Mouse (Mus musculus): Measurements from ENCODE around the gene Mrpl33.

The Mrpl33 gene

DNA sequence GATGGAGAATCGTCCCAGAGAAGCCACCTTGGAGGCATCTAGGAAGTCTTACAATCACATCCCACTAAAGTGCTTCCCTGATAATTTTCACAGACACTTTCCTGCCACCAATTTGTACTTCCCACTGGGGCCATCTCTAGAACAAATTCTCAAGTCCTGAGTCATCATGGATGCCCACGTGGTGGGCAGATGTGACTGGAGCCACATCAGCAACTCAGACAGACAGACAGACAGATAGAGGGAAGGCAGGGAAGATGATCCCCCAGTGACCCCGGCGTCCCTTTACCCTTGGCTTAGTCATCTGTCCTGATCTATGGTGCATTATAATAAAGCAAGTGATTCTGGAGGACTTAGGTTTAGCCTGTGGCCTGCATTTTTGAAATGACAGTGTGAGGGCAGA, 47.5 kb downstream of the Mrpl33 start:
- no peak for DNase-seq

DNA sequence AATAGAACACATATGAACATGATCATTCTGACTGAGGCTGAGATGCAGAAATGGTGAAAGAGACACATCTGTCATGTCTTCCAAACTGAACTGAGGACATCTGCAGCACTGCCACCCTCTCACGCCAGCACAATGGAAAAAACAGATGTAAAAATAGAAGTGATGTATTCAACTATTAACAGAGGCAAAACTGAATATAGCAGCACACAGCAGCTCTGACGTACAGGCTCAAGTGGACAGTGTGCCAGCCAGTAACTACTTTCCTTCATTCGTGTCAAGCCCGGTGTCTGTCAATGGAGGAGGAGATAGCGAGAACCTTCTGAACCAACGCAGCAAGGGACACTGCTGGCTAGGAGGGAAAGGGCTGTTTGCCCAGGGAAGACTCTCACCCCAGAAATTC, 48.1 kb downstream of the Mrpl33 start:
- DNase-seq: no peak

DNA sequence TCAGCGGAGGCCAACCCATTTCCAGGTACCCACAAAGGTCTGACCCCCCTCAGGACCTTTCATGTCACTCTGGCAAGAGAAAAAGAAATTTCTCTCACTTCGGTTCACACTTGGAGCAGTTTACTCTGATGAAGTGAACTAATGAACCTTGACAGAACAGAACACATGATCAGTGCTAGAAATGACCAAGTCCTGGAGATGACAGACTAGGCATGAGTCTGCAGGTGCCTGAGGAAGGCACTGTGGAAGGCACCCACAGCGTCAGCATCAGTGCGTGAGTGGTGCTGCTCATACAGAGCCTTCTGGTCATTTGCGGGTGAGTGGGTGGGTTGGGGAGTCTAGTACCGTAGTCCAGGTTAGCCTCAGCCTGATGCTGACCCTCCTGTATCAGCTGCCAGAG, 49.1 kb downstream of the Mrpl33 start:
- DNase-seq: no peak

DNA sequence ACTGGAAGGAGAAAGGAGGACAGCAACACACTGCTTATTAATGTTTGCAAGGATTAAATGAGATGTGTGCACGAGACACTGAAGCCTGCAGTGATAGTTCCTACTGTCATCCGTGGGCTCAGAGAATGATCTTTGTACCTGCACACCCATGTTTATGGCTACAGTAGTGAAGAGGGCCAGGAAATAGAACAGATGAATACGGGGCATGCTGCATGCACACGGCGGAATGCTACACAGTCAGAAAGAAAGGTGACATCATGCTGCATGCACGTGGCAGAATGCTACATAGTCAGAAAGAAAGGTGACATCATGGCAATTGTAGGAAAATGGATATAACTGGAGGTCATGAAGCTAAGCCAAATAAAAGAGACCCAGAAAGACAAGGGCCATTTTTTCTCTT, 49.8 kb downstream of the Mrpl33 start:
- DNase-seq: no peak

DNA sequence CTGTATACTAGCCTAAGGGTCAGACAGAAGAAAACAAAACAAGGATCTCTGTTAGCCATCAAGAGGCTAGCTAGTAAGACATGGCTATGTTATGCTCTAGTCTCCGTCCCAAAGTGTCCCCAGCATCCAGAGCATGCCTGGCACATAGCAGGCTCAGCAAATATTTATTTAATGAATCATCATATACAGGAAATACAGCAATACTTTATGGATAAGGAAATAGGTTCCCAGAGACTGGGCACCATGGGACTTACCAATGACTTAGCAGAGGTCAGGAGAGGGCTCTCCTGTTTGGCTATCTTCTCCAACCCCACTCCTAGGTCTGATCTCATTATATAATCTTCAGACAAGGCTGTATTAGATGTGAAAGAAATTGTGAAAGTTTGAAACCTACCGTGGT, 50.6 kb downstream of the Mrpl33 start:
- DNase-seq: no peak

DNA sequence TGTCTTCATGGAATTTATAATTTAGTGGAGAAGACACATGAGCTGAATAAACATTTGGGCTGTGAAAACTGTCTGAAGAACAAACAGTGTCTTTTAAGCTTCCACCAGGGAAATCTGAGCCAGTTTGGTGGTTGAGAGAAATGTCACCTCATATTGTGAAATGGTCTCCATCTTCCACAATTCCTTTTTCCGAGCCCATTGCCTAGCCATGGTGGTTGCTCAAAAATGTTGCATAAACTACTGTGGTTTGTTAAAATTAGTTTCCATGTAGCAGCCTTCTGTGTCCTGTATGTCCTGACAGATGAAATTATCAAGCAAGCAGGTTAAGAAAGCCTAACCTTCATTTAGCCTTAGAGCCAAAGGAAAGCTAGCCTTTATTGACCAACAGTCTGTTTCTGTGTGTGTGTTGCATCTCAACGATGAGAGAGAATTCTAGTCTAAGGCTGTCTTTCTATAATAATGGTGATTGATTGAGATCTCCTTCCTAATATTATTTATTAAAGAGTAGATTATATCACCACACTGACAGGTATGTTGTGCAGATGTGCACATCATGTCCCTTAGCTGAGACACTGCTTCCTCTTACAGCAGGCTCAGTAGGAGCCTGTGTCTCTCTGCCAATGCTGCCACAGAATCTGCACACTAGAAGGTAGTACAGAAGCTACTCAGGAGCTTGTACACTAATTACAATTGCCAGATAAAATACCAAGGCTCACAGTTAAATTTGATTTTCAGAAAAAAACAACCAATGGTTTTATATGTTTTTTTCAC, 54.0 kb downstream of the Mrpl33 start:
- DNase-seq: no peak

DNA sequence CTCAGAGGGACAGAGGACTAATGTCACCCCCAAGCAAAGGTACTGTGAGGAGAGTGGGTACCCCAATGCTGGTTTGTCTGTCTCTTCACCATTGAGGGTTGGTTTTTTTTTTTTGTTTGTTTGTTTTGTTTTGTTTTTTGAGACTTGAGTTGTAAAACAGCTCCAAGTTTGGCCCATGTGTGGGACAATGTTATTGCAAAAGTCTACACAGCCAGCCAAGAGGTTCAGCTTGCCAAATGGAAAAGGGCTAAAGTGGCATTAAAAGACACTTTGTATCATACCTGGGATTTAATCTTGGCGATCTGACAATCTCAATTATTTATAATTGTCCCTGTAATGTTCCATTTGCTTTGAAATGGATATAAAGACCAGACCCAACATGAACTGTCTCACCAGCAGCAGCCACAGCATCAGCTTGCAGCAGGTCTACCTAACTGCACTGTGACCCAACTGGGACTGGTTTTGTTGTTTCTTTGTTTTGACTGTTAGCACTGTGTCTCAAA, 59.0 kb downstream of the Mrpl33 start:
- no peak for DNase-seq

DNA sequence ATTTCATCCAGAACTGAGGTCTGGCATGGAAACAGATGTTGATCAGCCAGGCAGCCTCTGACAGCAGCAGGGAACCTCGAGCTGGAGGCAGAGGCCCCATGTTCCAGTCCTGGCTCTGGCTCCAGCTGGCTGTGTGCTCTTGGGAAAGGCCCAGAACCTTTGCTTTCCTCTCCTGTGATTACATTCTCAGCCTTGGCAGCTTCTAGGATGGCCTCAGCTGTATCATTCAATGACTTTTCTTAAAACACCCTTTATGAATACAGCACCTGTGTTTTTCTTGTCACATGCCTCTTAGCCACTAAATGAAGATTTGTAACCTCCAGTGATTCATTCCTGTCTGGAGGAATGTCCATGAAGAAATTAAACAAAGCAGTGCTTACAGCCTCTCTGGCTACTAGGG, 69.4 kb downstream of the Mrpl33 start:
- no peak for DNase-seq

DNA sequence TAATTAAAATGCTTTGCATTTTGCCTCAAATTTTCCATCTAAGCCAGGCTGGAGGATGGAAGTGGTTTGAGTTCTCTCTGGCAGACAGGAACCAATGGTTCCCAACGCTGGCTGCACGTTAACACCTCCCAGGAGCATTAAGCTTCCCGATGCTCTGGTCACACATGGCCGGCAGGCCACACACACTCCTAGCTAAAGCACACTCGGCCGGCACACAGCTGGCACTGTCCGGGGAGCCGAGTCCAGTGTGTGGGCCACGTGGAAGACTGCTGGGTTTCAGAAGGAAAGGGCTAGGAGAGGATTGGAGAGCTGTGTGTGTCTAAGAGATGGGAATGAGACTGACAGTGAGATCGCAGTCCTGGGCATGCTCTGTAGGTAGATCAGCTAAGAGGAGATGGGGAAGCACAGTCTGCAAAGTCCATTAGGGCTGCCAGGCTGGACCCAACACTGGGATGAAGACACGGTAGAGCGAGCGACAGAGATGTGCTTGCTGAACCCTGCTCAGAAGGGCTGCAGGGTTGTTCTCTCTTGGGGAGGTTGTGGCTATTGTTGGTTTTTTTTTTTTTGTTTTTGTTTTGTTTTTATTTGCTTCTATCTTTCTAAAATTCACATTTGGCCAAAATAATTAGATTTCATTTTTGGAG, 71.7 kb downstream of the Mrpl33 start:
- no peak for DNase-seq

DNA sequence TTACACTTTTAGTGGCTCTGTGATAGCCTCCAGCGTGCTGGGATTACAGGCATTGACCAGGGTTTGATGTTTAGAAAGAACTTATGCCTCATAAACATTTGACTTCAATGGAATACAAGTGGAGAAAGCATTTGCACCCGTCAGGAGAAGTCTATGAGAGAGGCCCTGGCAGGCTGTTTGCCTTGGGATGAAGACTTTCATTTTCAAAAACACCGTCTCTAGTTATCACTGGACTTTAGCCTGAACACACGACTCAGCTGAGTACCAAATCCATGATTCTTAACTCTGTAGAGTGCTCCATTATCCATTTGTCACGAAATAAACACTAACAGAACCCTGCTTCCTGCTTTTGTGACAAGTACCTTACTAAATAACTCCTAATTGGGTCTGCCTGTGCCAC, 73.2 kb downstream of the Mrpl33 start:
- DNase-seq: no peak

DNA sequence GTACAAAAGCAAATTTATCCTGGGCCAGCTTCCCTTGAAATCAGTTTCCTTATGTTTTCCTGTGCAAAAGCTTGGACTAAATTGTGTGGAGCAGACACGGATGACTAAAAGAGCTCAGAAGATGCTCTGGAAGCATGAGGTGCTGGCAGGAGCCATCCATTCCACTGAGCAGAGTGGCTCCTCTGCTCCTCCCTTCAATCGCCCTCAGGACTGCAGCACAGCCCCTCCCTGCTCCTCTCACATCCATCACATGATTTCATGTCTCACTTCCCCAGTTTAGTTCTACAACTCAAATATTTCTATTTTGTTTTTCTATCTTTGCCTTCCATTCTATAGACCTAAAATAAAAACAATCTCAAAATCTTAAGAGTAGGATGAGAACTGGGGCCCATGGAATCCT, 74.4 kb downstream of the Mrpl33 start:
- DNase-seq: no peak

DNA sequence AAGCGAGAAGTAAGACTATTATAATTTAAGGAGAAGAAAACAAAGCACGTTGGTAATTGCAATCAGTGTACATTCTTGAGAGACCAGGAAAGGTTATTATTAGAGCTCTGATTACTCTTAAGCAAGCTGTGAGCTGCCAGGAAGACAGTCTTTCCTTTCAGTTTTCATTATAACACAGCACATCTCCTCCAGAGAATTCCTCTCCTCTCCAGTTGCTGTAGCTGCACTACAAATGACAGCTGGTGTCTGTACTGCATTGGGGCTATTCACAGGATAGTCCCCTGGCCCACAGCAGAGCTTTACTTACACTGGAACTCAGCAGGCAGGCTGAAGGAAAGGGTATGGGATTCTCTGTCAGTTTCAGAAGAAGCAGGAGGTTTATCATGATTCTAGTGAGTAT, 76.7 kb downstream of the Mrpl33 start:
- no peak for DNase-seq

DNA sequence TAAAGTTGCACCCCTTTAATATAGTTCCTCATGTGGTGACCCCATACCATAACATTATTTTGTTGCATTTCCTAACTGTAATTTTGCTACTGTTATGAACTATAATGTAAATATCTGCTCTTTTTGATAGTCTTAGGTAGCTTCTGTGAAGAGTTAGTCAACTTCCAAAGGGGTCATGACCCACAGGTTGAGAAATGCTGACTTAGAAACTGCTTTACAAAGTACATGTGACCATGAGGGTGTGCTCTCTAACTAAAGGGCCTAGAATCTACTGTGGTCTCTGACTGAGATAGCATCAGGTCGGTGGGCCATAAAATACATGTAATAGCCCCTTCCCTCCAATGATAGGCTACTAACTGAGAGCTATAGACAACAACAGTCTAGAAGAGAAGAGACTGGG, 81.3 kb downstream of the Mrpl33 start:
- DNase-seq: no peak

DNA sequence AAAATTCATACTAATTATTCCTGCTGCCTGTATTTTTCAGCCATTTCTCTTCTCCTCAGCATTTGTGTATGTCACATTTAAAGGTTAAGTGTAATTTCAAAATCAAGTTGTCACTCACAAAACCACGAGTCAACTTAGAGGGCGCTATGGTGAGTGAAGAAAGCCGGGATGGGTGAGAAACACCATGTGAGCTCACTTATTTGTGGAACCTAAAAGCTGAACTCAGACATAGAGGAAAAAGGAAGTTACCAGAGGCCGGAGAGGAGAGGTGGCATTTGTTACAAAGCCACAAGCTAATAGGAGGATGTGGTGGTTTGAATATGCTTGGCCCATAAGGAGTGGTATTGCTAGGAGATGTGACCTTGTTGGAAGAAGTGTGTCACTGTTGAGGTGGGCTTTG, 83.4 kb downstream of the Mrpl33 start:
- no peak for DNase-seq

DNA sequence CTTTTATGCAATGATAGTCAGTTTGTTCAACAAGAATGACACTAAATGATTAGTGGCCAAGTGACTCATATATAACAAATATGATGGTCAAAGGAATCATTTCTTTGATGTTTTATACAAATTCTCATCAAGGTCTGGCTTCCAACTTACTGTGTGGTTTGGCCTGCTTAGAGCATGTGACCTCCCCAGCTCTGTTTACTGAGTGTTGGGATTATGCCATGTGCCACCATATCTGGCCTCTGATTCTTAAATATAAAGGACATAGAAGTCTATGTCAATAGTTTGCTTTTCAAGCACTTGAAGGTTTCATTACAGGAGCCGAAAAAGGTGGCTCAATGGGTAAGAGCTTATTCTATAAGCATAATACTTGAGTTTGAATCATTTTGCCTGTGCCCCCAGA, 85.6 kb downstream of the Mrpl33 start:
- no peak for DNase-seq

DNA sequence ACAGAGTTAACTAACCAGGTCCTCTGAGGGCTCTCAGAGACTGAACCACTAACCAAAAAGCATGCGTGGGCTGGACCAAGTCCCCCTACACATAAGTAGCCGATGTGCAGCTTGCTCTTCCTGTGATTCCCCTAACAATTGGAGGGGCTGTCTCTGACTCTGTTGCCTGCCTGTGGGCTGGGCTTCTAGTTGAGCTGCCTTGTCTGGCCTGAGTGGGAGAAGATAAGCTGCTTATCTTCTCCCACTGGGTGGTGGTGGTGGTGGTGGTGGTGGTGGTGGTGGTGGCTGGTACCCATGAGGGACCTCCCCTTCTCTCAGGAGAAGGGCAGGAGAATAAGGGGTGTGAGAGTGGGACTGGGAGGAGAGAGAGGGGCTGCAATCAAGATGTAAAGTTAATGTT, 89.3 kb downstream of the Mrpl33 start:
- DNase-seq: no peak

DNA sequence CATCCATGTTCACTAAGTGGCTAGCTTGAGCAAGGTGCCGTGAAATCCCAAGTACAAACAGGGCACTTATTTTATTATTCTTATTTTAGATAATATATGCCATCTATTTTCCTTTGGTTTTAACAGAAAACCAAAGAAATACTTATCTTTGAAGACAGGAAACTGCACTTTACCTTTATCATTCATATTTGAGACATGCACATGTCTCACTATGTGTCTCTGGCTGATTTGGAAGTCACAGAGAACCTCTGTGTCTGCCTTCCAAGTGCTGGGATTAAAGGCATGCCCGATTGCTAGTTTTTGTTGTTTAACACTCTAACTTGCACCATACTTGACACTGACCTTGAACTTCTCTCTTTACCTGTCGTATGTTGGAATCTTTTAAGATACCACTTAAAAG, 91.2 kb downstream of the Mrpl33 start:
- DNase-seq: no peak

DNA sequence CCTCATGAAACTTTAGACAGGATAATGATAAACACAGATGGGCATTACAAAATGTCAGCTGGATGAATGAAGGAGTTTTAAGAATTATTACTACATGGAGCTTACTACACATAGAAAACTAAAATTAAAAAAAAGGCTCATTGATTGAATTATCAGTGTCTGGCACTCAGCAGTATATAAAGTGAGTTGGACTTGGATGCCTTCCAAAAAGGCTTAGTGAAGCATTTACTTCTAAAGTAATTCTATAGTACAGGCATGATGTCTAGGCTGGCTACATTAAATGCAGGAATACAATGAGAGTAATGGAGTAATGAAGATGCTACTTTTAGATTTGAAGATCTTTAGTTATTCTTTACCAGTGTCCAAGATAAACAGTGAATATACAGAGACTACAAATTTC, 96.5 kb downstream of the Mrpl33 start:
- no peak for DNase-seq

DNA sequence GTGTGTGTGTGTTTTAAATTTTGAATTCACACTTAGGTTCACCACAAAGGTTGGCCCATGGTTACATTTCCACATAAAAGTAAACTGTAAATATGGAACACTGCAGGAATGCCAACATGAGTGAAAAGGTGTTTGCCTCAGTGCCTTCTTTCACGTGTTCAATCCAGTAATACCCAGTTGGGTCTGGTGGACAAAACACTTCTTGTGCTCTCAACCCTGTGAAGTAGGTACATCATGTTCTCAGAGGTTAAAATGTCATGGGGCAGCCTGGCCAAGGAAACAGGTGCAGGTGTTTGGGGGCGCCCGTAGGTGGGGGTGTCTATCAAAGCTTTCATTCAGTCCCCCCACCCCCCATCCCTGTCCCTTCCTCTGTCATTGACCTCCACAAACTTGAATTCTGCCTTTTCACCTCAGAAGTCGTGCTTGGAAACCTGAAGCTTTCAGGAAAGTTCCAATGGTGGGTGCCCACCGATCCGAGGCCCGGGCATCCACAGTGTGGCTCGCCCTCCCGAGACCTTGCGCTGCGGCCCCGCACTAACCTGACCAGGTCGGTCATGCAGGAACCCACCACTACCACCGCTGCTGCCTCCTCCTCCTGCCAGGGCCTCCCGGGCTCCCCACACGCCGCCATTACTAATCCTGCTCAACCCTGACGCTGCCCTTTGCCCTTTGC, 100.4 kb downstream of the Mrpl33 start, which contains the start of gene Rbks:
Gene Rbks, minus strand, starts transcription at position 657 of the 673 bp plus-strand sequence.
- no peak for DNase-seq

DNA sequence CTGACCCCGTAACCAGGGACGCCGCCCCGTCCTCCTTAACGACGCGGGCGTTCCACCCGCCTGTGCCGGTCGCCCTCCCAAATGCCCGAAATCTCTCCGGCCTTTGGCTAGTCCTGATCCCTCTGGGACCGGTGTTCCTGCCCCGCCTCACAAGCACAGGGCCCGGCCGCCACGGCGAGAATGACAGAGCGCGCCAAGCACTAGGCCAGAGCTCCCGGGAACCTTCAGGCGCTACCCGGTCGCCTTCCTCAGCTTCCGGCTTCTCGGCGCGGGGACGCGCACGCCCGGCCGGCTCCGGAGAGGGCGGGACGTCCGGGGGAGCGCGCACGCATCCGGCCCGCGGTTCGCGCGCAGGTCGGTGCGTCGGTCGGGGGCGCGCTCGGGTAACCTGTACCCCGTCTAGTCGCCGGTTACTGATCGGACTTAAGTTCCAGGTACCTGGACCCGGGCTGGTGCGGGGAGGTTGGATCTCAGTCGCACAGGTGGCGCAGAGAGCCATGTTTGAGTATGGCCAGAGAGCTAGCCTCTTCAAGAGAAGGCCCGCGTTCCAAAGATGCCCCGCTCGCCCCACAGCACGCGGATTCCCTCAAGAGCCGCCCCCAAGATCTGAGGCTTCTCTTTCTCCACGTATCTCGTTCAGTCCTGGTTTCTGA, 101.0 kb downstream of the Mrpl33 start, which contains the start of gene Babam2:
Gene Babam2, plus strand, starts transcription at position 41 of the 653 bp plus-strand sequence.
- DNase-seq: peak; percentile 87 to 91

DNA sequence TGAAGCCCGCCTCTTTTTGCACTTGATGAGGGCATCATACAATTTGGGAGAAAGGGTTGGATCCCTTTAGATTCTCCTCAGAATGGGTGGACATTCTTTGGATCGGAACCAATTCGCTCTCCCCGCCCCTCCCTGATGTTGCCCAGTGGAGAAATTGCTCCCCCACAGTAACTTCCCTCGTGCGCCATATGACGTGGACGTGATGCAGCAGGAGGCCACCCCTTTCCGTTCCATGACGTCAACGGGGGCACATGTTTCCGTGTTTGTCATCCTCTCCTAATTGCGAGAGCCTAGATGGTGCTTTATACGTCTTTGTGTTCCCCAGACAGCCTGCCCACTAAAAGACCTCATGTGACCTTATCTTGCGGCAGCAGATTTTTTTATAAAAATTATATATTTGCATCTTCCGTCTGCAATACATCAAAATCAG, 101.6 kb downstream of the Mrpl33 start:
- peak; percentile 84 to 86 for DNase-seq

DNA sequence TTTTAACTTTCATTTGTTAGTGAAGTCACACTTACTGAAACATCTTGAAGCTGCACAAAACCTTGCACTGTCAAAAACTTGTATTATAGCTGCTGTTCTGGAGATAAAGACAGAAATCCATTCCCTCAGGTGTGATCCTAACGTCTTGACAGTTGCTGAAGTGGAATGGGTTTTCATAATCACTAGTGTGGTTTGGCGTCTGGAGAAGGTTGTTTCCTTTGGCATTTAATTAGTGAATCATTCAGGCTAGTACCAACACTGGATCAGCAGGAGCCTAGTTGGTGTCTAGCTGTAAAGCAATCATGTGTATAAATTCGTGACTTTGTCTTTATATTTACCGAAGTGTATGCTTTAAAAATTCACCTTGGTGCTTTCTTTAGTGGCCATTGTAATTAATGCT, 102.2 kb downstream of the Mrpl33 start:
- no peak for DNase-seq

DNA sequence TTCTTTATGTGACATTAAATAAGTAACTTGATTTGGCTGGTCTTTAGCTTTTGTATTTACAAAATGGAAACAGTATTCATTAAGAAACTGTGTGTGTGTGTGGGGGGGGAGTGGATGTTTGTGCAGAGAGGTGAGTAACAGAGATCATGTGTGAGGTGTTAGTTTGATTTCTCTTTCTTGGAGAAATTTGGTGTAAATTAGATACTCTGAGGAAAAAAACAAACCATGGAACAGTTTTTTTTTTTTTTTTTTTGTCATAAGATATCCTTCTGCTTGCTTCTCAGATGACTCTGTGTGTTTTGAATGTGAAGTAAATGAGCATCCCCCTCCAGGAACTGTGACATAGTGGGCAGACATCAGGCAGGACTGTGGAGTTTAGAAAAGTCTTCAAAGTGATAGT, 102.7 kb downstream of the Mrpl33 start:
- DNase-seq: no peak

All from kidney, adult 8-10 months (tissue).